Mouse (Mus musculus): ENCODE measurements around the gene Igfbp6. TPM values are rescaled to one million over a fixed set of nuclear protein-coding genes. Genes with fewer than 3 reads are reported as not detected.
A peak's percentile ranks its signal among the peaks of the same experiment; 100 is the strongest.

The Igfbp6 gene
- polyA plus RNA-seq, 1 experiment from 2014 or later: 0.70 TPM

DNA sequence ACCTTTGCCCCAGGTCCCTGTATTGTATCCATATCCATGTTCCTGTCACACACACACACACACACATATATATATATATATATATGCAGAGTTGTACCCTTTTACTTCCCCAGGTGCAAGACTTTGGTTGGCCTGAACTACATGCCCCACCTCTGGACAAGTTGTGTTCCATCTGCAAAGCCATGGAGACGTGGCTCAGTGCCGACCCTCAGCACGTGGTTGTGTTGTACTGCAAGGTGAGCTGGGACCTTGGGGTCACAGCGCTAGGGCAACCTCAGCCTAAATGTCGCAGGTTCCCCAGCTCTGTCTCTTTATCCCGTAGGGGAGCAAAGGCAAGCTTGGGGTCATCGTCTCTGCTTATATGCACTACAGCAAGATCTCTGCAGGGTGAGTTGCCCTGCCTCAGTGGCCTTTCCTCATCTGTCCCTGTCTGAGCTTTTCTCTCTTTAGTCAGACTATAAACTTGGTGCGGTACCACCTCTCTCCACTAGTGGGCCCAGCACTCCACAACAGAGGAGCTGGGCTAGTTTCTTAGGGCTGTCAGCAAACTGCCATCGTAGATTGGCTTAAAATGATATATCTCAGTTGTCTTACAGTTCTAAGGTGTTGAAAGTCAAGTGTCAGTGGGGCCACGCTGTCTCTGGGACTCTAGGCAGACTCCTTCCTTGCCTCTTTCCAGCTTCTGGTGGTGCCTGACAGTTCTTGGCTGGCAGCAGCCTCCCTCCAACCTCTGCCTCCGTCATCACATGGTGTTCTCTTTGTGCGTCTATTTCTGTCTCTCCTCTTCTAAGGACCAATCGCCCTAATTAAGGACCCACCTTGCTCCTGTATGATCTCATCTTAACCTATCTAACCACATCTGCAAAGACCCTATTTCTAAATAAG lies 36.2 kb upstream of the Igfbp6 start:
- no peak overlapping the region for H3K27ac ChIP-seq (ENCODE audit: low read depth, low read length)
- peaks cover 23% of the 10 kb centered on the region for H3K36me3 ChIP-seq (ENCODE audit: control insufficient read depth, insufficient read depth, low read length)
- peaks cover 46% of the 10 kb centered on the region for H3K4me1 ChIP-seq (ENCODE audit: control insufficient read depth, insufficient read depth, low read length)
- no peak for ATAC-seq (replicated peaks; ENCODE audit: insufficient number of reproducible peaks, low FRiP score, low TSS enrichment)
- H3K9me3 ChIP-seq (replicated peaks; ENCODE audit: control insufficient read depth, low read length): no peaks in the 10 kb centered on the region
- no peak overlapping the region for H3K9ac ChIP-seq (ENCODE audit: low read depth, low read length)
- no peaks in the 10 kb centered on the region; the same call in 1 of the 2 replicates for H3K27me3 ChIP-seq (ENCODE audit: control insufficient read depth, insufficient read depth, low read length)
- 37% methylated on average over 13 of the region's 13 CpGs for WGBS (ENCODE audit: insufficient replicate concordance)
- peak overlapping the region; percentile 14; the same call in 1 of the 2 replicates for H3K4me2 ChIP-seq
- H3K4me3 ChIP-seq (ENCODE audit: low read depth, low read length): no peak overlapping the region

DNA sequence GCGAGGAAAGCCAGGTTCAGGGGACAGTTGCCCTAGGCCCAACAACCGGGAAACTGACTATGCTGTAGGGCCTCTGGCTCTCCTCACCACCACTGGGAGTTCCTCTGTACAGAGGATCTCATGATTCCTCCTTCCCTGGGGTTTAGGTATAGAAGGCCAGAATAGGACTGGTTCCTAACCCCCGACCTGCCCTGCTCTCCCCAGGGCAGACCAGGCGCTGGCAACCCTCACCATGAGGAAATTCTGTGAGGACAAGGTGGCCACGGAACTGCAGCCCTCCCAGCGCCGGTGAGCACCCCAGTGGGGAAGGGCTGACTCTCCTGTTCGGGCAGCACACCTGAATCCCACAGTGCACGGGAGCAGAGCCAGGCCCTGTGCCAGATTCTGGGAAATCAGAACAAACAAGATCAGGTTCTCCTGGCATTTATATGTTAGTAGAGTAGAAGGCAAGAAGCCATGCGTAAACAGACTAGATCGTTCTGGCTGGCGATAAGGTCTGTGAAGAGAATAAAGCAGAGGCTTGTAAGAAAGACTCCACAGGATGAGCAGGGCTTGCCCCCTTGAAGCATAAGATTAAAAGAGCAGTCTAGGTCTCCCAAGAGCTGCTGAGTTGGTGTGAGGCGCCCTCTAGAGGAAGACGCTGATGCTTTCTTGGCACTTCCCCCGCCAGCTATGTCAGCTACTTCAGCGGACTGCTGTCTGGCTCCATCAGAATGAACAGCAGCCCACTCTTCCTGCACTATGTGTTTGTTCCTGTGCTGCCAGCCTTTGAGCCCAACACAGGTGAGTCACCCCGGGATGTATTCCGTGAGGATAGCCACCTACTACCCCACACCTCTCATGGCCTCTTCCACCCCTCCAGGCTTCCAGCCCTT lies 35.3 kb upstream of the Igfbp6 start:
- Histone ChIP-seq H3K27ac (ENCODE audit: low read depth, low read length) (peak overlapping the region; percentile 30; the same call in 1 of the 2 replicates), H3K36me3 (ENCODE audit: control insufficient read depth, insufficient read depth, low read length) (peaks cover 29% of the 10 kb centered on the region), H3K4me3 (ENCODE audit: low read depth, low read length) (no peak overlapping the region), H3K9ac (ENCODE audit: low read depth, low read length) (no peak overlapping the region), H3K9me3 (replicated peaks; ENCODE audit: control insufficient read depth, low read length) (no peaks in the 10 kb centered on the region), H3K4me2 (no peak overlapping the region), H3K4me1 (ENCODE audit: control insufficient read depth, insufficient read depth, low read length) (peaks cover 38% of the 10 kb centered on the region), H3K27me3 (ENCODE audit: control insufficient read depth, insufficient read depth, low read length) (no peaks in the 10 kb centered on the region; the same call in 1 of the 2 replicates)
- 53% methylated on average over 18 of the region's 18 CpGs for WGBS (ENCODE audit: insufficient replicate concordance)
- ATAC-seq (replicated peaks; ENCODE audit: insufficient number of reproducible peaks, low FRiP score, low TSS enrichment): no peak

DNA sequence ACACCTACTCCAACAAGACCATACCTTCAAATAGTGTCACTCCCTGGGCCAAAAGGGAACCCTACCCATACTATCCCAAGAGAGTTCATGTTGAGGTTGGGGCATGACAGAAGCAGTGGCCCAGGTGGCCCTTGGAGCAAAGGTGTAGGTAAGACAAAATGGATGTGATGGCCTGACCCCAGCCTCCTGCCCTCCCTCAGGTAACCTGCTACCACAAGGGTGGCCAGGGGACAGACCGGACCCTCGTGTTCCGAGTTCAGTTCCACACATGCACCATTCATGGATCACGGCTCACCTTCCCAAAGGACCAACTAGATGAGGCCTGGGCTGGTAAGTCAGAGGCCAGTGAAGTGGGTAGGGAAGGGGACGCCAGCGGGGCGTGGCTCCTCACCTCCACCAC lies 33.9 kb upstream of the Igfbp6 start:
- H3K9ac ChIP-seq (ENCODE audit: low read depth, low read length): no peak overlapping the region
- H3K4me1 ChIP-seq (ENCODE audit: control insufficient read depth, insufficient read depth, low read length): peaks cover 31% of the 10 kb centered on the region
- no peak overlapping the region for H3K27ac ChIP-seq (ENCODE audit: low read depth, low read length)
- no peak overlapping the region for H3K4me2 ChIP-seq
- no peak for ATAC-seq (replicated peaks; ENCODE audit: insufficient number of reproducible peaks, low FRiP score, low TSS enrichment)
- no peaks in the 10 kb centered on the region for H3K9me3 ChIP-seq (replicated peaks; ENCODE audit: control insufficient read depth, low read length)
- H3K27me3 ChIP-seq (ENCODE audit: control insufficient read depth, insufficient read depth, low read length): no peaks in the 10 kb centered on the region; the same call in 1 of the 2 replicates
- peaks cover 29% of the 10 kb centered on the region for H3K36me3 ChIP-seq (ENCODE audit: control insufficient read depth, insufficient read depth, low read length)
- 87% methylated on average over 7 of the region's 7 CpGs for WGBS (ENCODE audit: insufficient replicate concordance)
- no peak overlapping the region for H3K4me3 ChIP-seq (ENCODE audit: low read depth, low read length)

DNA sequence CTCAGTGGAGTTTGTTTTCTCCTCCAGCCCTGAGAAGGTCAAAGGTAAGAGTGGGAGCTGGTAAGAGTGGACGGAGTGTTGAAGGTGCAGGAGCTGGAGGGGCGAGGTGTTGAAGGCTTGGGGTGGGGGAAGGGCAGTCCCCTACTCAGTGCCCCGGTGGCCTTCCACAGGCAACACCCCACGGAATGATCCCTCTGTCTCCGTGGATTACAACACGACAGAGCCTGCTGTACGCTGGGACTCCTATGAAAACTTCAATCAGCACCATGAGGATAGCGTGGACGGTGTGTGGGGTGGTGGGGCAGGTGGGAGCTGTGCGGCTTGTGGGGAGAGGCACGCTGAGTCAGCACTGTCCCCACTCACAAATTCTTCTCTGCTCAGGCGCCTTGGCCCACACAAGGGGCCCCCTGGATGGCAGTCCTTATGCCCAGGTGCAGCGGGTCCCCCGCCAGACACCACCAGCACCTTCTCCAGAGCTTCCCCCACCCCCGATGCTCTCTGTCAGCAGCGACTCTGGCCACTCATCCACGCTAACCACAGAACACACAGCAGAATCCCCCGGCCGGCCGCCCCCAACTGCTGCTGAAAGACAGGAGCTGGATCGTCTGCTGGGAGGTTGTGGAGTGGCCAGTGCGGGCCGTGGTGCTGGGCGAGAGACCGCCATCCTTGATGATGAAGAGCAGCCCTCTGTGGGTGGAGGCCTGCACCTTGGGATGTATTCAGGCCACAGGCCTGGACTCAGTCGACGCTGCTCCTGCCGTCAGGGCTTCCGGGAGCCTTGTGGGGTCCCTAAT lies 33.3 kb upstream of the Igfbp6 start:
- Histone ChIP-seq H3K9ac (ENCODE audit: low read depth, low read length) (peak overlapping the region; percentile 39; the same call in 1 of the 2 replicates), H3K4me1 (ENCODE audit: control insufficient read depth, insufficient read depth, low read length) (peaks cover 29% of the 10 kb centered on the region), H3K27ac (ENCODE audit: low read depth, low read length) (no peak overlapping the region), H3K4me3 (ENCODE audit: low read depth, low read length) (no peak overlapping the region), H3K36me3 (ENCODE audit: control insufficient read depth, insufficient read depth, low read length) (peaks cover 32% of the 10 kb centered on the region), H3K4me2 (no peak overlapping the region), H3K27me3 (ENCODE audit: control insufficient read depth, insufficient read depth, low read length) (no peaks in the 10 kb centered on the region; the same call in 1 of the 2 replicates), H3K9me3 (replicated peaks; ENCODE audit: control insufficient read depth, low read length) (no peaks in the 10 kb centered on the region)
- ATAC-seq (replicated peaks; ENCODE audit: insufficient number of reproducible peaks, low FRiP score, low TSS enrichment): no peak
- 65% methylated on average over 29 of the region's 29 CpGs for WGBS (ENCODE audit: insufficient replicate concordance)

DNA sequence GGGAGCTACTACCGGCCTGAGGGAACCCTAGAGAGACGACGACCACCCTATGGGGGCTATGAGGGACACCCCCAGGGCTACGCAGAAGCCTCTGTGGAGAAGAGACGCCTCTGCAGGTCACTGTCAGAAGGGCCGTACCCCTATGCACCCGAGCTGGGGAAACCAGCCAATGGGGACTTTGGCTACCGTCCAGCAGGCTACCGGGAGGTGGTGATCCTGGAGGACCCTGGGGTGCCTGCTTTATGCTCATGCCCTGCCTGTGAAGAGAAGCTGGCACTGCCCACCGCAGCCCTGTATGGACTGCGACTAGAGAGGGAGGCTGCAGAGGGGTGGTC lies 32.7 kb upstream of the Igfbp6 start:
- WGBS (ENCODE audit: insufficient replicate concordance): 80% methylated on average over 11 of the region's 11 CpGs
- H3K36me3 ChIP-seq (ENCODE audit: control insufficient read depth, insufficient read depth, low read length): peaks cover 34% of the 10 kb centered on the region
- no peak for ATAC-seq (replicated peaks; ENCODE audit: insufficient number of reproducible peaks, low FRiP score, low TSS enrichment)

DNA sequence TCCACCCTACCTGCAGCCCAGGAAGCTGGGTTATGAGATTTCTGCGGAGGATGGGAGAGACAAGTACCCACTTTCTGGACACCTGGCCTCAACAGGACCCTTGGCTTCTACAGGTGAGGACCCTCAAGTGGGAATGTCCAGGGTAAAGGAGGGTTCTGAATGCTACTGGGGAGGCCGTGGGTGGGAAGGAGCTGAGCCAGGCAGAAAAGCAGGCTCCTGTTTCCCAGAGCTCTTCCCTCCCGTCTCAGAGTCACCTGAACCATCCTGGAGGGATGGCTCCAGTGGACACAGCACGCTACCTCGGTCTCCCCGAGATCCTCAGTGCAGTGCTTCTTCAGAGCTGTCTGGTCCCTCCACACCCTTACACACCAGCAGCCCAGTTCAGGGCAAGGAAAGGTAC lies 32.0 kb upstream of the Igfbp6 start:
- H3K9ac ChIP-seq (ENCODE audit: low read depth, low read length): no peak overlapping the region
- no peak overlapping the region for H3K27ac ChIP-seq (ENCODE audit: low read depth, low read length)
- H3K4me2 ChIP-seq: no peak overlapping the region
- H3K27me3 ChIP-seq (ENCODE audit: control insufficient read depth, insufficient read depth, low read length): no peaks in the 10 kb centered on the region
- 85% methylated on average over 6 of the region's 6 CpGs for WGBS (ENCODE audit: insufficient replicate concordance)
- peaks cover 34% of the 10 kb centered on the region for H3K36me3 ChIP-seq (ENCODE audit: control insufficient read depth, insufficient read depth, low read length)
- ATAC-seq (replicated peaks; ENCODE audit: insufficient number of reproducible peaks, low FRiP score, low TSS enrichment): no peak
- H3K4me1 ChIP-seq (ENCODE audit: control insufficient read depth, insufficient read depth, low read length): peaks cover 18% of the 10 kb centered on the region
- H3K9me3 ChIP-seq (replicated peaks; ENCODE audit: control insufficient read depth, low read length): no peaks in the 10 kb centered on the region
- no peak overlapping the region for H3K4me3 ChIP-seq (ENCODE audit: low read depth, low read length)

More for the DNA sequence above, 32.7 kb upstream of the Igfbp6 start:
- peak overlapping the region; percentile 39; the same call in 1 of the 2 replicates for H3K9ac ChIP-seq (ENCODE audit: low read depth, low read length)
- no peaks in the 10 kb centered on the region for H3K27me3 ChIP-seq (ENCODE audit: control insufficient read depth, insufficient read depth, low read length)
- no peak overlapping the region for H3K4me2 ChIP-seq
- no peaks in the 10 kb centered on the region for H3K9me3 ChIP-seq (replicated peaks; ENCODE audit: control insufficient read depth, low read length)
- H3K4me3 ChIP-seq (ENCODE audit: low read depth, low read length): no peak overlapping the region
- H3K4me1 ChIP-seq (ENCODE audit: control insufficient read depth, insufficient read depth, low read length): peaks cover 23% of the 10 kb centered on the region
- no peak overlapping the region for H3K27ac ChIP-seq (ENCODE audit: low read depth, low read length)

DNA sequence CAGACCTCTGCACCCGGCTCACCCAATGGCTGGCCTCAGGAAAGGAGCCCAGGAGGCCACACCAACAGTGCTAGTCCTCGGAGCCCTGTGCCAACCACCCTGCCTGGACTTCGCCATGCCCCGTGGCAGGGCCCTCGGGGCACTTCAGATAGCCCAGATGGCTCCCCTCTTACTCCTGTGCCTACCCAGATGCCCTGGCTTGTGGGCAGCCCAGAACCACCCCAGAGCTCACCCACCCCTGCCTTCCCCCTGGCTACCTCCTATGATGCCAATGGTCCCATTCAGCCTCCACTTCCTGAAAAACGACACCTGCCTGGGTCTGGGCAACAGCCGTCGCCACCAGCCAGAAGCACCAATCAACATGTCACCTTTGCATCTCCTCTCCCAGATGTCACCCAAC lies 31.3 kb upstream of the Igfbp6 start:
- WGBS (ENCODE audit: insufficient replicate concordance): 78% methylated on average over 8 of the region's 8 CpGs
- H3K4me2 ChIP-seq: no peak overlapping the region
- no peak overlapping the region for H3K27ac ChIP-seq (ENCODE audit: low read depth, low read length)
- H3K27me3 ChIP-seq (ENCODE audit: control insufficient read depth, insufficient read depth, low read length): no peaks in the 10 kb centered on the region
- H3K36me3 ChIP-seq (ENCODE audit: control insufficient read depth, insufficient read depth, low read length): peaks cover 38% of the 10 kb centered on the region
- H3K9ac ChIP-seq (ENCODE audit: low read depth, low read length): no peak overlapping the region
- no peaks in the 10 kb centered on the region for H3K9me3 ChIP-seq (replicated peaks; ENCODE audit: control insufficient read depth, low read length)
- H3K4me3 ChIP-seq (ENCODE audit: low read depth, low read length): no peak overlapping the region
- peaks cover 11% of the 10 kb centered on the region for H3K4me1 ChIP-seq (ENCODE audit: control insufficient read depth, insufficient read depth, low read length)
- no peak for ATAC-seq (replicated peaks; ENCODE audit: insufficient number of reproducible peaks, low FRiP score, low TSS enrichment)

DNA sequence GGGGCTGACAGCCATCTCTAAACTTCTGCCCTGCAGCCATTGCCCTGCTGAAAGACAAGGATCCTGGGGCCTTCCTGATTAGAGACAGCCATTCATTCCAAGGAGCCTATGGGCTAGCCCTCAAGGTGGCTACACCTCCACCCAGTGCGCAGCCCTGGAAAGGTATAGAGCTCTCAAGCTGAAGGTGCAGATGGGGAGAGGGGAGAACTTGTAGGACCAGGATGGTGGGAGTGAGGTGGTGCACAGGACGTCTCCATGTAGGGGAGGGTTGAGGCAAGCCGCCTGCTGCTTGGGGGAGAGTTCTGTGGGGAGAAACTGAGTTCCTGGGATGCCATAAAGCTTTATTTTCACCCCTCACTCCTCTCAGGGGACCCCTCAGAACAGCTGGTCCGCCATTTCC lies 30.5 kb upstream of the Igfbp6 start:
- Histone ChIP-seq H3K9ac (ENCODE audit: low read depth, low read length) (no peak overlapping the region), H3K27ac (ENCODE audit: low read depth, low read length) (no peak overlapping the region), H3K4me1 (ENCODE audit: control insufficient read depth, insufficient read depth, low read length) (peaks cover 4% of the 10 kb centered on the region; the same call in 1 of the 2 replicates), H3K27me3 (ENCODE audit: control insufficient read depth, insufficient read depth, low read length) (no peaks in the 10 kb centered on the region), H3K4me3 (ENCODE audit: low read depth, low read length) (no peak overlapping the region), H3K9me3 (replicated peaks; ENCODE audit: control insufficient read depth, low read length) (no peaks in the 10 kb centered on the region), H3K36me3 (ENCODE audit: control insufficient read depth, insufficient read depth, low read length) (peaks cover 33% of the 10 kb centered on the region), H3K4me2 (no peak overlapping the region)
- ATAC-seq (replicated peaks; ENCODE audit: insufficient number of reproducible peaks, low FRiP score, low TSS enrichment): no peak
- 76% methylated on average over 4 of the region's 4 CpGs for WGBS (ENCODE audit: insufficient replicate concordance)

All from heart, embryonic 11.5 days (tissue).